12 mouse cellular contexts compared by ENCODE assay signal in genomic region chr6:114840012-114840411, GRCm38 (mm10).
DNase-seq lines count a peak whose midpoint lies in the region; ATAC-seq and TF ChIP-seq lines count a peak whose summit lies in the region.
"Had no signal": no experiment of that assay in that cellular context is flagged by ENCODE, and none has a peak within 500 bp of the region (broad histone marks: within the 10 kb centered on the region; RNA-seq: fewer than 3 reads in every experiment).

No protein-coding gene starts in this region.

- H3K4me3 ChIP-seq in kidney, adult 2 months (ENCODE audit: insufficient read depth, low read depth, low read length), result no peak overlapping the region
- no peak overlapping the region for H3K4me3 ChIP-seq in intestine, embryonic 16.5 days (ENCODE audit: low read length)
- H3K4me3 ChIP-seq: midbrain, embryonic 13.5 days had no signal

- H3K9ac ChIP-seq in intestine, embryonic 16.5 days (ENCODE audit: low read depth, low read length), result no peak overlapping the region
- H3K9ac ChIP-seq: liver, embryonic 14.5 days; midbrain, embryonic 13.5 days had no signal

- peak; percentile 60 for DNase-seq in kidney, adult 2 months
- no peak for DNase-seq in kidney, postnatal 10 days
- peak; percentile 60 for DNase-seq in adipocyte (ENCODE audit: low spot score)
- DNase-seq in right cerebral cortex, postnatal 36 days (ENCODE audit: low spot score in 2 of 2), result no peak
- DNase-seq in left cerebral cortex, postnatal 14 days (ENCODE audit: low spot score in 2 of 2), result no peak
- DNase-seq: cerebellum, postnatal 14 days; thymus, adult 18-20 months had no signal

- intact Hi-C loops in left cerebral cortex, postnatal 14 days (cut with DNase I), result no loop called here

- TF ChIP-seq CTCF in kidney, adult 2 months (conservative IDR thresholded peaks at IDR 0.05; ENCODE audit: insufficient read depth, insufficient read length, low read depth, low read length), result no peak

- H3K36me3 ChIP-seq in kidney, adult 2 months (ENCODE audit: control insufficient read depth, insufficient read depth, low read length), result no peaks in the 10 kb centered on the region
- H3K36me3 ChIP-seq in intestine, embryonic 16.5 days (ENCODE audit: control insufficient read depth, insufficient read depth, low read length), result no peaks in the 10 kb centered on the region
- H3K36me3 ChIP-seq: midbrain, embryonic 13.5 days had no signal

- no peaks in the 10 kb centered on the region for H3K9me3 ChIP-seq in intestine, embryonic 16.5 days (ENCODE audit: control insufficient read depth, low read length)
- H3K9me3 ChIP-seq: midbrain, embryonic 13.5 days had no signal

- no peak for TF ChIP-seq POLR2A in kidney, adult 2 months (IDR thresholded peaks at IDR 0.05; ENCODE audit: low read depth, low read length)

- no peak overlapping the region for H3K27ac ChIP-seq in kidney, adult 2 months (ENCODE audit: insufficient read depth, low read depth, low read length)
- H3K27ac ChIP-seq in intestine, embryonic 16.5 days (ENCODE audit: low read length), result no peak overlapping the region
- H3K27ac ChIP-seq: liver, embryonic 14.5 days; midbrain, embryonic 13.5 days had no signal

- whole genome bisulfite sequencing in kidney, adult 2 months, result 73% methylated on average over 7 of the region's 7 CpGs
- 80% methylated on average over 7 of the region's 7 CpGs for WGBS in intestine, embryonic 16.5 days

- peaks cover 19% of the 10 kb centered on the region for H3K4me1 ChIP-seq in kidney, adult 2 months (ENCODE audit: control insufficient read depth, insufficient read depth, low read length)
- peaks cover 21% of the 10 kb centered on the region for H3K4me1 ChIP-seq in intestine, embryonic 16.5 days (ENCODE audit: control insufficient read depth, insufficient read depth, low read length)

- H3K27me3 ChIP-seq in kidney, adult 2 months (replicated peaks; ENCODE audit: control insufficient read depth, insufficient read depth, low read length), result no peaks in the 10 kb centered on the region
- H3K27me3 ChIP-seq in intestine, embryonic 16.5 days (replicated peaks; ENCODE audit: control insufficient read depth, insufficient read depth, low read length), result no peaks in the 10 kb centered on the region
- H3K27me3 ChIP-seq: midbrain, embryonic 13.5 days had no signal

- H3K4me2 ChIP-seq in intestine, embryonic 16.5 days (ENCODE audit: low read depth, low read length), result no peak overlapping the region
- H3K4me2 ChIP-seq: midbrain, embryonic 13.5 days had no signal

- peak; percentile 55 for ATAC-seq in intestine, embryonic 16.5 days
- ATAC-seq in monocyte, adult 5-6 weeks (replicated peaks; ENCODE audit: insufficient number of reproducible peaks, low FRiP score, low TSS enrichment, poor library complexity, severe bottlenecking), result peak; percentile 25; the same call in 1 of the 2 replicates
- ATAC-seq: forebrain, embryonic 16.5 days; midbrain, embryonic 13.5 days had no signal

Comparison
In these comparisons a context has a peak if more than half of its experiments do, and no peak if none do; other contexts are left out.
1. DNase-seq: peak in kidney, adult 2 months (single experiment) and adipocyte (single experiment); none in kidney, postnatal 10 days (single experiment), right cerebral cortex, postnatal 36 days (0 of 2) and left cerebral cortex, postnatal 14 days (0 of 2).